Mouse (Mus musculus) stomach, embryonic 14.5 days (tissue): ENCODE data around the gene Rnf220. TPM values are rescaled to one million over a fixed set of nuclear protein-coding genes. Genes with fewer than 3 reads are reported as not detected.
A peak's percentile ranks its signal among the peaks of the same experiment; 100 is the strongest.

Source experiments
- ATAC-seq: fragments of 200-750 bp; cut with Nextera tagmentation; 2 replicates; pipeline ENCODE4 v1.8.0; 2017; ENCODE audit warnings: low read depth, moderate TSS enrichment; ENCODE audit not compliant: insufficient number of reproducible peaks, insufficient read depth, low FRiP score
- H3K27ac ChIP-seq: fragments of 300-500 bp; sonication (generic); 2 replicates; pipeline ENCODE4 v1.5.1; 2014; ENCODE audit warnings: mild to moderate bottlenecking, low read length, moderate library complexity, mixed read lengths
- H3K27me3 ChIP-seq: fragments of 300-500 bp; sonication (generic); 2 replicates; pipeline ENCODE4 v1.6.1; 2014; ENCODE audit warnings: low read length, control low read depth, mixed read lengths; ENCODE audit not compliant: control insufficient read depth, insufficient read depth
- H3K36me3 ChIP-seq: fragments of 300-500 bp; sonication (generic); 2 replicates; pipeline ENCODE4 v1.6.1; 2014; ENCODE audit warnings: mild to moderate bottlenecking, control low read depth, low read length, moderate library complexity, mixed read lengths; ENCODE audit not compliant: control insufficient read depth, insufficient read depth
- H3K4me1 ChIP-seq: fragments of 300-500 bp; sonication (generic); 2 replicates; pipeline ENCODE4 v1.6.1; 2014; ENCODE audit warnings: low read length, control low read depth, mixed read lengths; ENCODE audit not compliant: control insufficient read depth, insufficient read depth
- H3K4me2 ChIP-seq: fragments of 300-500 bp; sonication (generic); replicated peaks from 2 replicates; pipeline ENCODE4 v1.6.1; 2014; ENCODE audit warnings: low read depth, low read length, control low read depth
- H3K4me3 ChIP-seq: fragments of 300-500 bp; sonication (generic); 2 replicates; pipeline ENCODE4 v1.5.1; 2014; ENCODE audit warnings: low read depth, low read length, control low read depth
- H3K9ac ChIP-seq: fragments of 300-500 bp; sonication (generic); replicated peaks from 2 replicates; pipeline ENCODE4 v1.6.1; 2014; ENCODE audit warnings: low read depth, mild to moderate bottlenecking, control low read depth, low read length, moderate library complexity, mixed read lengths
- H3K9me3 ChIP-seq: fragments of 300-500 bp; sonication (generic); 2 replicates; pipeline ENCODE4 v1.6.1; 2016; ENCODE audit warnings: low read depth, low read length, control low read depth; ENCODE audit not compliant: control insufficient read depth
- WGBS: fragments of 180-500 bp; shearing (Covaris S2); extraction: QIAGEN DNeasy Blood & Tissue Kit; methylation state at CpG from one replicate; pipeline ENCODE4 v1.1.7; 2014; 5-methylcytosine and 5-hydroxymethylcytosine counted together
- polyA plus RNA-seq: library from polyadenylated mRNA; unstranded; fragments of >200 nt; fragmentation: Nextera tagmentation; extraction: Ambion mirVana; gene quantifications from 2 replicates; pipeline ENCODE4 v1.2.1, GENCODE M21; 2014

Rnf220 gene
- polyA plus RNA-seq, 1 experiment from 2014 or later, result 54.5 TPM

DNA sequence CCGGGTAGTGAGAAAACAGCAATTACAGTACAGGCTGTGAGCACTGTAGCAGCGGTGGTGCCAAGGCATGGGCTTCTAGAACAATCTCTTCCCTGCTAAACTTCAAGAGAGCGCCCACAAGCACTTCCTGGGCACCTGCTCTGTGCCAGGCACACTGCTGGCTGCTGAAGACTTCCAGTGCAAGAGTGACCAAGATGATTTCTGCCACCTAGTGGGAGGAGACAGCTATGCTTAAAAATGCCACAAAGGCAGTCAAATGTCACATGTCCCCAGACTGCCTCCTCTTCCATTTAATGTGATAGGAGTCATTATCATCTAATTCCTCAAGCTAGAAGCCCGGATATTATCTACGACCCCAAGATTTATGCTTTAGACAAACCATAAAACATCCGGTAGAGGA is 150.8 kb downstream of the Rnf220 start:
- 49% methylated on average over 6 of the region's 6 CpGs for WGBS
- Histone ChIP-seq H3K9me3 (no peaks in the 10 kb centered on the region), H3K4me1 (peaks cover 10% of the 10 kb centered on the region; the same call in 1 of the 2 replicates), H3K4me3 (no peak overlapping the region), H3K27ac (no peak overlapping the region), H3K9ac (no peak overlapping the region), H3K27me3 (no peaks in the 10 kb centered on the region), H3K4me2 (no peak overlapping the region), H3K36me3 (no peaks in the 10 kb centered on the region)
- ATAC-seq, result no peak

DNA sequence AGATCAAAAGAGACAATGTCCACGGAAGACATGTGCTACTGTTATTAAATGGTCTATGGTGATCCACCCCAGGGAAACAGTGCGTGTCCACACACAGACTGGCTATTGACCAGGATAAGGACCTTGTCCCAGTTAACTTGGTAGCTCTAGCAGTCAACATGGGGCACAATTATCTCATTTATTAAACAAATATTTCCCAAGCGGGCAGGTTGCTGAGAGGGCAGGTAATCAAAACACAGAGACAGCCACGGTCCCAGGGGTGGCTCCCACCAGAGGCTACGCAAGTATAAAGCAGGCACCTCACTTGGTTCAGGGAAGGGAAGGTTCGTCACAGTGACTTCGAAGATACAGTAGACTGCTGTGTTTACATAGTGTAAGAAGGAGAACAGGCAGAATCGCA is 153.5 kb downstream of the Rnf220 start:
- no peak overlapping the region for H3K9ac ChIP-seq
- H3K4me2 ChIP-seq, result no peak overlapping the region
- no peaks in the 10 kb centered on the region for H3K27me3 ChIP-seq
- 58% methylated on average over 8 of the region's 8 CpGs for WGBS
- no peak for ATAC-seq
- no peak overlapping the region for H3K27ac ChIP-seq
- no peaks in the 10 kb centered on the region for H3K36me3 ChIP-seq
- H3K4me1 ChIP-seq, result peaks cover 10% of the 10 kb centered on the region; the same call in 1 of the 2 replicates
- no peak overlapping the region for H3K4me3 ChIP-seq
- no peaks in the 10 kb centered on the region for H3K9me3 ChIP-seq

DNA sequence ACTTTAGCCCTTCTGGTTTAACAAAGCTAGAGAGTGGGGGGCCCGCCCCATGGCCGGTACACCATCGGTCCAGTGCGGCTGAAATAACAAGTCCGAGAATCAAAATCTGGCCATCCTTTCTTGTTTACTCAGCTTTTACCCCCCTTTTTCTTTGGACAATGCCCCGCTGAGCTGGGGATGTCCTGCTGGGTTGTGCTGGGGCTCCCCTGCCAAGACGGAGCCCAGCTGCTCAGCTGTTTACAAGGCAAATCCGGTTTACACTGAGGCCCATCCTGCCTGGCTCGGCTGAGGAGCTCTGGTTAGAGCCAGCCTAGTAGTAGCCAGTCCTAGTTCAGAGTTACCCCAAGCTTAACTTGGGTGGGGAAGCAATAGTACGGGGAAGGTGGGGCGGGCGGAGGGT is 154.1 kb downstream of the Rnf220 start:
- H3K27ac ChIP-seq, result peak overlapping the region; percentile 21; the same call in 1 of the 2 replicates
- ATAC-seq, result peak; percentile 19; the same call in 1 of the 2 replicates
- H3K36me3 ChIP-seq, result no peaks in the 10 kb centered on the region
- no peaks in the 10 kb centered on the region for H3K27me3 ChIP-seq
- WGBS, result 33% methylated on average over 12 of the region's 12 CpGs
- H3K9me3 ChIP-seq, result no peaks in the 10 kb centered on the region
- H3K4me1 ChIP-seq, result peaks cover 10% of the 10 kb centered on the region; the same call in 1 of the 2 replicates
- H3K4me3 ChIP-seq, result no peak overlapping the region
- no peak overlapping the region for H3K9ac ChIP-seq
- no peak overlapping the region for H3K4me2 ChIP-seq

DNA sequence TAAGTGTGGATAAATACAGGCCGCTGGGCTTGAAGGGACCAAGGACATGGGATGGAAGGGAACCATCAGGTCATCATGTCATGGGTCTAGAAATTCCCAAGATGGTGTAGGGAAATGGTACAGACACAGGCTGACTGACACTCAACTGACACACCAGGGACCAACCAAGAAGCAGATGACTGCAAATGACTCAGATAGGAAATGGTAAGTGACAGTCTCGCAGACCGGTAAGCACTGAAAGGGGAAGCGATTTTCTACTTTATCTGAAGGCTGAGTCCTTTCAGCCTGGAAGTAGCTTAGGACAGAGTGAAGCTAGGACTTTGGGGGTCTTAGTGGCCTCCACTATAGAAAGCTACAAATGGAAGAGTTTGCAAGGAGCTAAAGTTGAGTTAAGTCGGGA is 155.6 kb downstream of the Rnf220 start:
- 79% methylated on average over 5 of the region's 5 CpGs for WGBS
- no peak overlapping the region for H3K27ac ChIP-seq
- no peaks in the 10 kb centered on the region for H3K36me3 ChIP-seq

DNA sequence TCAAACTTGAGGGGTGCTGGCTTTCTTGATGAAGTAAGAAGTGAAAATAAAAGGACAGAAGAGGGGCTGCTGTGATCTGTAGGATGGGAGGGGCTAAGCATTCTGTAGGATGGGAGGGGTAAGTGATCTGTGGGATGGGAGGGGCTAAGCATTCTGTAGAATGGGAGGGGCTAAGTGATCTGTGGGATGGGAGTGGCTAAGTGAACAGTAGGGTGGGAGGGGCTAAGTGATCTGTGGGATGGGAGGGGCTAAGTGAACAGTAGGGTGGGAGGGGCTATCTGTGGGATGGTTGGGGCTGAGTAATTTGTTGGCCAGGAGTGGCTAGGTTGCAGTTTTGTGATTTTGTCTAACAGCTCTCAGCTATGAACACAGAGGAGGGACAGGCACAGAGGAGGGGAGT is 157.1 kb downstream of the Rnf220 start:
- Histone ChIP-seq H3K36me3 (no peaks in the 10 kb centered on the region), H3K9me3 (no peaks in the 10 kb centered on the region), H3K4me1 (peaks cover 10% of the 10 kb centered on the region; the same call in 1 of the 2 replicates), H3K4me3 (no peak overlapping the region), H3K4me2 (no peak overlapping the region), H3K27ac (no peak overlapping the region), H3K9ac (no peak overlapping the region), H3K27me3 (no peaks in the 10 kb centered on the region)
- no peak for ATAC-seq

More for the DNA sequence above, 155.6 kb downstream of the Rnf220 start:
- no peaks in the 10 kb centered on the region for H3K27me3 ChIP-seq
- ATAC-seq, result no peak
- peaks cover 10% of the 10 kb centered on the region; the same call in 1 of the 2 replicates for H3K4me1 ChIP-seq
- no peaks in the 10 kb centered on the region for H3K9me3 ChIP-seq
- H3K4me2 ChIP-seq, result no peak overlapping the region
- no peak overlapping the region for H3K4me3 ChIP-seq
- no peak overlapping the region for H3K9ac ChIP-seq

DNA sequence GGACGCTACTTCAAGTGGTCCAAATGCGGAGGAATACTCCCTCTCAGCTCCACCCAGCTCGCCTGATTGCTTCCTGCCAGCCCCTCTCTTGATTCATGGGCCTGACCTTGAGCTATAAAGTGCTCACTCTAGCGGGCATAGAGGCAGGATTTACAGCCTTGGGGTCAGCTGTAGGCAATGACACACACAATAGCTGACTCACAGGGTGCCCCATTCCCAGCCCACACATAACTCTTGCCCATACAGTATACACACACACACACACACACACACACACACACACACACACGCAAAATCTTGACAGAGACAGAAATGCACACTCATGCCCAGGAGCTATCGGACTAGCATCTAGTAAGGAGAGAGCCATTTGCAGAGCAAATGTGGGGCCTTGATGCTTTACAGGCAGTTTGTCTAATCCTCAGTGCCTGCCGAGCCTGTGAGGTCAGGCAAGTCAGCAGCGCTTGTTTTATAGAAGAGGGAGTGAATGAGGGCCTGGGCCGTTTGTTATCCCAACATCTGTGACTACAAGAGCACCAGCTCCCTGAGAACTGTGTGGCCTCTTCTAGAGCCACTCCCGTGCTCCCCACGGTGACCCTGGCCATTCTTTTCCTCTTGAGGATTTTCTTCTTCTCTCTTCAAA is 165.9 kb downstream of the Rnf220 start:
- WGBS, result 30% methylated on average over 11 of the region's 11 CpGs
- Histone ChIP-seq H3K4me1 (no peaks in the 10 kb centered on the region), H3K27ac (no peak overlapping the region), H3K9me3 (no peaks in the 10 kb centered on the region), H3K9ac (no peak overlapping the region), H3K27me3 (no peaks in the 10 kb centered on the region), H3K36me3 (no peaks in the 10 kb centered on the region), H3K4me3 (no peak overlapping the region), H3K4me2 (no peak overlapping the region)
- ATAC-seq, result no peak

DNA sequence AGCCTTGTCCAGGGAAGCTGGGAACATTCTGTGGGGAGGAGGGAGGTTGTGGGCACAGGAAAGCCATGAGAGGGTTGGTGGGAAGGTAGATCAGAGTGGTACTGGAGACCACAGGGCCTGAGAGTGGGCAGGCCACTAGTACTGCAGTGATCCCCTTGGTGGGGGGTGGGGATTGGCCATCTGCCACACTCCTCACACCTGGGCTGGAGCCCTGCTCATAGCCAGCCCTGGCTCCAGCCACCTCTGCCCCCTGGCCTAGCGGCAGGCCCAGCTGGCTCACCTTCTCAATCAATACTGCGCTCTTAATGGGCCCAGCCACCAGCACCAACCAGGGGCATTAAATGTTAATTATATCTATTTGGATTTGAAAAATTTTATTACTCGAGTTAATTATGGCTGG is 166.7 kb downstream of the Rnf220 start:
- no peak for ATAC-seq
- no peaks in the 10 kb centered on the region for H3K4me1 ChIP-seq
- no peaks in the 10 kb centered on the region for H3K9me3 ChIP-seq
- no peak overlapping the region for H3K9ac ChIP-seq
- H3K27me3 ChIP-seq, result no peaks in the 10 kb centered on the region
- 65% methylated on average over 3 of the region's 3 CpGs for WGBS
- H3K4me3 ChIP-seq, result no peak overlapping the region
- H3K27ac ChIP-seq, result no peak overlapping the region
- H3K4me2 ChIP-seq, result no peak overlapping the region
- no peaks in the 10 kb centered on the region for H3K36me3 ChIP-seq

DNA sequence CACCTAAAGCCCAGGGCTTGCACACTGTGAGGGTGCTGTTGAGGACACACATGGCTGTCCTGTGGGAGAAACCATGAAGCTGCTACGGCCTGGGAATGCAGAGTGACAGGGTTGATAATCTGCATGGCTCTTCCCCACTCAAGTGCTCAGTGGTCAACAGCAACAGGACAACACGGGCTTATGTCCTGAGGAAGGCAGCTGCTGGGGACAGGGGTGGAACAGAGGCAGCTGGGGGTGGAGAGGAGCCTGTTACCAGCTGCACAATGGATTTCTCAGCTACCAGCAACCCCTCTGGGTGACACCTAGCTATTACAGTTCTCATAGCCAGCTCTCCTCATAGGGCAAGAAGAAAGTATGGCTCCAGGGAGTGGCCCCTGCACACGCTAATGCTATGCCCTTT is 169.9 kb downstream of the Rnf220 start:
- H3K36me3 ChIP-seq, result no peaks in the 10 kb centered on the region
- H3K4me2 ChIP-seq, result no peak overlapping the region
- no peak for ATAC-seq
- peaks cover 5% of the 10 kb centered on the region; the same call in 1 of the 2 replicates for H3K27me3 ChIP-seq
- H3K9ac ChIP-seq, result no peak overlapping the region
- H3K27ac ChIP-seq, result no peak overlapping the region
- no peak overlapping the region for H3K4me3 ChIP-seq
- H3K4me1 ChIP-seq, result peaks cover 5% of the 10 kb centered on the region; the same call in 1 of the 2 replicates
- 80% methylated on average over 3 of the region's 3 CpGs for WGBS
- H3K9me3 ChIP-seq, result no peaks in the 10 kb centered on the region

DNA sequence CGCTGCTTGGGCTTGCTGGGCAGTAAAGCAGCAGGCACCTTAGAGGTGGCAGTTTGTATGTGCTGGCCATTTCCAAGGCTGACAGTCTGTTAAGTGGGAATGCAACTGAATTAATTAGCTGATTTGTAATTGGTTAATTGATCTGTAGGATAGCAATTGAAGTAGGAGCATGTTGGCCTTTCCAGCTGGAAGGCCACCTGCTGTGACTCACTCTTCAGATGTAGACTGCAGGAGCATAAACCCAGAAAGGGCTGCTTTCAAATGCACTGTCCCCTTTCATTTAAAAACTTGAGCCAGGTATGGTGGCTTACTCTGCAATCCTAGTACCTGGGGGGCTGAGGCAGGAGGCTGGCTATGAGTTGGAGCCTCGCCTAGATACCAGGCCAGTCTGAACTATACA is 171.8 kb downstream of the Rnf220 start:
- H3K4me1 ChIP-seq, result peaks cover 5% of the 10 kb centered on the region; the same call in 1 of the 2 replicates
- peaks cover 5% of the 10 kb centered on the region; the same call in 1 of the 2 replicates for H3K27me3 ChIP-seq

More for the DNA sequence above, 171.8 kb downstream of the Rnf220 start:
- H3K4me3 ChIP-seq, result no peak overlapping the region
- no peak for ATAC-seq
- WGBS, result 83% methylated on average over 2 of the region's 2 CpGs
- no peak overlapping the region for H3K4me2 ChIP-seq
- H3K9me3 ChIP-seq, result no peaks in the 10 kb centered on the region
- no peaks in the 10 kb centered on the region for H3K36me3 ChIP-seq
- no peak overlapping the region for H3K9ac ChIP-seq
- no peak overlapping the region for H3K27ac ChIP-seq
